Mouse (Mus musculus) cortical plate, adult 2 months (tissue): Measurements from ENCODE around the gene Irx3. TPM values are rescaled to one million over a fixed set of nuclear protein-coding genes. Genes with fewer than 3 reads are reported as not detected.

Experiments used
- H3K27ac ChIP-seq: fragments of 200-500 bp; 2 replicates; pipeline ENCODE4 v1.5.1; 2012; ENCODE audit warnings: low read length, control low read depth, inconsistent platforms; ENCODE audit not compliant: insufficient read depth
- H3K4me1 ChIP-seq: fragments of 200-500 bp; 2 replicates; pipeline ENCODE4 v1.6.1; 2011; ENCODE audit warnings: low read length; ENCODE audit not compliant: control insufficient read depth, insufficient read depth
- H3K4me3 ChIP-seq: fragments of 200-500 bp; 2 replicates; pipeline ENCODE4 v1.5.1; 2011; ENCODE audit warnings: mild to moderate bottlenecking, low read length, control low read depth; ENCODE audit not compliant: insufficient read depth
- CTCF ChIP-seq: fragments of 200-500 bp; IDR thresholded peaks from 2 replicates; pipeline ENCODE4 v1.5.1; 2011; ENCODE audit warnings: mild to moderate bottlenecking, control low read depth, low read length; ENCODE audit not compliant: insufficient read depth; ENCODE audit errors: extremely low read depth
- POLR2A ChIP-seq: fragments of 200-500 bp; IDR thresholded peaks from 2 replicates; pipeline ENCODE4 v1.6.1; 2011; ENCODE audit warnings: mild to moderate bottlenecking, low read length, control low read depth; ENCODE audit not compliant: insufficient read depth; ENCODE audit errors: extremely low read depth
- polyA plus RNA-seq: library from polyadenylated mRNA; depleted of rRNA; stranded (reverse); fragments of >200 nt; gene quantifications from 2 replicates; pipeline ENCODE4 v1.2.3, GENCODE M21; 2012

The Irx3 gene
- polyA plus RNA-seq, 1 experiment = 0.15 TPM

DNA sequence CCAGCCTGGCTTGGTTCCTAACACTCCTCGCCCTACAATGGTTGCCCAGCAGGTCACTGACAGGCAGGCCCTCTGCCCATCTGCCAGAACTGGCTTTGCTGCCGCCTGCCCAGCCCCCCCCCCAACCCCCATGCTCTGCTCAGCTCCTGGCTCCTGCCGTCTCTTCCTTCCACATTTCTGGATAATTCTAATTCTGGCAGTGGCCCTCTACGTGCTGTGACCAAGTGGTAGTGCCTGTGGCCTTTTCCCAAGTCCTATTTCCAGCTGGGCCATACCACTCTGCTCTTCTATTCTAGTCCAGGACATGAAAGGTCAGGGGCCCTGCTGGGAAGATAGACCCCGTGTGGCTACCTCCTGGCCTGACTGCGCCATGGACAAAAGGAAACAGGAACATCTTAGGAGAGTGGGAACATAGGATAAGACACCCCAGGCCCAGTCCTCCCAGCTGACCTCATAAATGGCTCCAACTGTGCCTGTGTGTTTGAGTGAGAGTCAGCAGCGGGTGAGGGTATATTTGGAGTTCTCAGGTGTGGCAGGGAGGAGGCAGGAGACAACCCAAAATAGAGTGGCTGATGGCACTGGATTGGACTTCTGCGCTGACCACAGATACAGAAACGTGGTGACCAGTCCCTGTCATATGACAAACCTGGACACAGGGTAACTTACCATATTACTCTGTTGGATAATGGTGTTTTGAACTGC lies 14.5 kb downstream of the Irx3 start:
- no peak for TF ChIP-seq CTCF
- TF ChIP-seq POLR2A = no peak
- H3K4me3 ChIP-seq = no peak overlapping the region
- no peaks in the 10 kb centered on the region for H3K4me1 ChIP-seq
- no peak overlapping the region for H3K27ac ChIP-seq

DNA sequence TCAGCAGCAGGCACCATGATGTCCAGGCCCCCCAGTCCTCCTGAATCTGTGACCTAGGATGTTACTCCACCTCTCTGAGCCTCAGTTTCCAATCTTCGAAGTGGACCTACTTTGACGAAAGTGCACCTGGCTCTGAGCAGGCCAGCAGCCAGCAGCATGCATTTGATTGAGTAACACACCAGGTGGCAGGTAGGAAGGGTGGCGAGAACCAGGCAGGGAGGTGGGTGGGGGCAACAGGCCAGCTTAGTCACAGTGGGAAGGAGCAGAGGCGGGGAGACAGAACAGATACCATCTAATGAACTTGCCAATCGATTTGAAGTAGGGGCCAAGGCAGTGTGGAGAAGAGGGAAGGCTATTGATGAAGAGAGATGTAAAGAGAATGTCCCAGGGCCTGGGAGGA lies 18.9 kb downstream of the Irx3 start:
- H3K4me1 ChIP-seq = no peaks in the 10 kb centered on the region
- no peak overlapping the region for H3K4me3 ChIP-seq
- H3K27ac ChIP-seq = no peak overlapping the region
- TF ChIP-seq CTCF = no peak
- TF ChIP-seq POLR2A = no peak

GRCm38 (mm10) chr8:91782201-91782600 lies 19.7 kb downstream of the Irx3 start:
- TF ChIP-seq CTCF (no peak), POLR2A (no peak)
- Histone ChIP-seq H3K27ac (no peak overlapping the region), H3K4me3 (no peak overlapping the region), H3K4me1 (no peaks in the 10 kb centered on the region)

DNA sequence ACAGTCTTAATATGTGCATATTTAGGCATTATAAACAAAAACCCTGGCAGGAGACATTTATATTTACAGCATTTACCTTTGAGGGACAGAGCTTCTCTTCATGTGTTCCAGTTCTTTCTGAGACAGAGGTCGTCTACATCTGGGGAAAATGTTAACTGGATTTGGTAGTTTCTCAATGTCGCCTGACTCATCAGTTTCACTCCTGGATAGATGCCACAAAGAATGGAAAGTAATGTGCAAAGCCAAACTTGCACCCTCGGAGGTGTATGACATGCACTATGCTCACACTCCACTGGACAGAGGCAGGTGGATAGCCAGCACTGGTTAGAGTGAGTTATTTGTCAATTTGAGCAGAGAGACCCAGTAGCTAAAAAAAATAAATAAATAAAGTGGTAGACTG lies 21.2 kb downstream of the Irx3 start:
- TF ChIP-seq CTCF (no peak), POLR2A (no peak)

GRCm38 (mm10) chr8:91768857-91769256 lies 33.0 kb downstream of the Irx3 start:
- Histone ChIP-seq H3K4me3 (no peak overlapping the region), H3K27ac (no peak overlapping the region), H3K4me1 (no peaks in the 10 kb centered on the region)
- no peak for TF ChIP-seq POLR2A
- no peak for TF ChIP-seq CTCF

More for the DNA sequence above, 21.2 kb downstream of the Irx3 start:
- no peak overlapping the region for H3K4me3 ChIP-seq
- H3K4me1 ChIP-seq = no peaks in the 10 kb centered on the region
- H3K27ac ChIP-seq = no peak overlapping the region

GRCm38 (mm10) chr8:91765411-91766034 lies 36.3 kb downstream of the Irx3 start:
- TF ChIP-seq CTCF (no peak), POLR2A (no peak)
- H3K4me3 ChIP-seq = no peak overlapping the region
- H3K27ac ChIP-seq = no peak overlapping the region
- no peaks in the 10 kb centered on the region for H3K4me1 ChIP-seq

DNA sequence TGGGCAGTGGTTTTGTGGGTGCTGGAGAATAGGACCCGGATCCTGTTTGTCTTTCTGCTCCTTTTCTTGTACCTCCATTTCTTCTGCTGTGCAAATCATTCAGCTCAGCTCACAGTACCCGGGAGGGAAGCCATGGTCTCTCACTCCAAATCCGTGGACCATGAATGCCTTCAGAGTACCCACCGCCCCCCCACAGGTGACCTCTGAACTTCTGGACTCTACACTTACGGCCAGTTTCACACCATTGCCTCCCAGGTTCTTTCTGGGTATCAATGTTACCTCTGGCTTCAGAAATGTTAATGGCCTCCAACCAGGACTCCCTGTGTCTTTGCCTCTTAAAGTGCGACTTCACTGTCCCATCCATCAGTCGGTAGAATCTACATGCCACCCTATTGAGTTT lies 46.3 kb downstream of the Irx3 start:
- H3K27ac ChIP-seq = no peak overlapping the region
- TF ChIP-seq POLR2A (no peak), CTCF (no peak)
- H3K4me1 ChIP-seq = no peaks in the 10 kb centered on the region
- no peak overlapping the region for H3K4me3 ChIP-seq

- H3K27ac ChIP-seq = no peak overlapping the region
- TF ChIP-seq POLR2A (no peak), CTCF (no peak)
- no peak overlapping the region for H3K4me3 ChIP-seq
- no peaks in the 10 kb centered on the region for H3K4me1 ChIP-seq
Observed at GRCm38 (mm10) chr8:91755062-91755461, 46.8 kb downstream of the Irx3 start.

- Histone ChIP-seq H3K4me3 (no peak overlapping the region), H3K4me1 (no peaks in the 10 kb centered on the region), H3K27ac (no peak overlapping the region)
- TF ChIP-seq CTCF (no peak), POLR2A (no peak)
Observed at GRCm38 (mm10) chr8:91750794-91751125, 51.1 kb downstream of the Irx3 start.

DNA sequence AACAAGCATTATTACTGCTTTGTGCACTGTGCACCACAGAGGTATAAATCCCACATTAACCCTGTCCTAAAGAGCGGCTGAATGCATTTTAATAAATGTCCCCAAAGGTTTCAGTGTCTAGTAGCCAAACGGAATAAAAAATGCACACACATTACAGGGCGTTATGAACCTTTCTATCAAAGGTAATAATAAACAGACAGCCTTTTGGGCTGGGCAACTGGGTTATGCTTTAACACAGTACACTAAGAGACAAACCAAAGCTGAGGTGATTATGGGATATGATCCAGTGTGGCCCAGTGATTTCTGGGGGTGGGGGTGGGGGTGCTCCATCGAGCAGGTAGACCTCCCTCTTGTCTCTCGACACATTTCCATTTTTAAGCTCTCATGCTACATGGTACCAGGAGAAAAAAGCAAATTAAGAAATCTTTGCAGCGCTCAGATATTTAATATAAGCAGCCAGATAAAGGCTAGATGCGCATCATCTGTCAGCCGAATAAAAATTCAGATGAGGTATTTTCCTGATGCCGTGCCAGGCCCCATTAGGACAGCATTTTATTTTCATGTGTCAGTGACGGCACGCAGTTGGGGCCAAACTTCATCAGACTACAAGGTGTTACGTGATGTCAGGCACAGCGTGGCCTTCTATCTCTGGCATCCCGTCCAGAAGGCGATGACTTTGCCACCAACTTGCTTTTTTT lies 51.6 kb downstream of the Irx3 start:
- no peak overlapping the region for H3K27ac ChIP-seq
- H3K4me1 ChIP-seq = no peaks in the 10 kb centered on the region
- TF ChIP-seq POLR2A = no peak
- TF ChIP-seq CTCF = no peak
- H3K4me3 ChIP-seq = no peak overlapping the region
